Mouse (Mus musculus): ENCODE results near the gene Fgfbp3. TPM values are rescaled to one million over a fixed set of nuclear protein-coding genes. Genes with fewer than 3 reads are reported as not detected.

Fgfbp3 gene
- polyA plus RNA-seq, 1 experiment from 2014 or later, result 5.5 TPM

DNA sequence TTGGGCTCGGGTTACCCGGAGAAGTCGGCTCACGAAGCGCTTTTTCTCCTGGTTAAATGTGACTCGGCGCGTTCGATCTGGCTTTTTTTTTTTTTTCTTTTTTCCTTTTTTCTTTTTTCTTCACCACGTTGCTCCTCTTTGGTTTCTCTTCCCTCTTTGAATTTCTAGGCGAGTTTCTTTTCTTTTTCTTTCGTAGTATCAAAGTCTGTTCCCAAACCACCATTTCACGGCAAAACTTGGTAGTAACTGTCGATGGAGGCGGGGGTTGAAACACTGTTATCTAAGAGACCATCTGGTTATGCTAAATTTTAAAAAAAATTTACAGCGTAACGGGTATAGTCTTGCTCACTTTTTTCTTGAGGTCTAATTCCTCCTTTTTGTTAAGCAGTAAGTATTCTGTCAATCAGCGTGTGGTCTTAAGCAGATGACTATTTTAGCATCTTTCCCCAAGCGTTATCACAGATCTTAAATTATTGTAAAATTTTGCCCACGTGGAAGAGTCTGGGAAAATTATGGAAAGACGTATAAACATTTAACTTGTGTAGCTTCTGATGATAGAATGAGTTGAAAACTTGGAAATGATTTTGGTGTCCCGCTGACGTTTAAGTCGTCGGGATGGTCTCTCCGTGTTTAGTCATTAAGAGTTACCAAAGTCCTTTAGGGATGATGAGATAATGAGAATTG lies 7.3 kb upstream of the Fgfbp3 start:
- Histone ChIP-seq H3K36me3 (no peaks in the 10 kb centered on the region), H3K4me2 (replicated peaks) (peak overlapping the region; percentile 70), H3K4me1 (peaks cover 25% of the 10 kb centered on the region), H3K27me3 (no peaks in the 10 kb centered on the region), H3K9me3 (no peaks in the 10 kb centered on the region), H3K9ac (peak overlapping the region; percentile 91), H3K4me3 (peak overlapping the region; percentile 88), H3K27ac (peak overlapping the region; percentile 93)
- 1% methylated on average over 25 of the region's 26 CpGs for WGBS
- ATAC-seq (ENCODE audit: low FRiP score, low read depth), result no peak; the same call in 1 of the 2 replicates

DNA sequence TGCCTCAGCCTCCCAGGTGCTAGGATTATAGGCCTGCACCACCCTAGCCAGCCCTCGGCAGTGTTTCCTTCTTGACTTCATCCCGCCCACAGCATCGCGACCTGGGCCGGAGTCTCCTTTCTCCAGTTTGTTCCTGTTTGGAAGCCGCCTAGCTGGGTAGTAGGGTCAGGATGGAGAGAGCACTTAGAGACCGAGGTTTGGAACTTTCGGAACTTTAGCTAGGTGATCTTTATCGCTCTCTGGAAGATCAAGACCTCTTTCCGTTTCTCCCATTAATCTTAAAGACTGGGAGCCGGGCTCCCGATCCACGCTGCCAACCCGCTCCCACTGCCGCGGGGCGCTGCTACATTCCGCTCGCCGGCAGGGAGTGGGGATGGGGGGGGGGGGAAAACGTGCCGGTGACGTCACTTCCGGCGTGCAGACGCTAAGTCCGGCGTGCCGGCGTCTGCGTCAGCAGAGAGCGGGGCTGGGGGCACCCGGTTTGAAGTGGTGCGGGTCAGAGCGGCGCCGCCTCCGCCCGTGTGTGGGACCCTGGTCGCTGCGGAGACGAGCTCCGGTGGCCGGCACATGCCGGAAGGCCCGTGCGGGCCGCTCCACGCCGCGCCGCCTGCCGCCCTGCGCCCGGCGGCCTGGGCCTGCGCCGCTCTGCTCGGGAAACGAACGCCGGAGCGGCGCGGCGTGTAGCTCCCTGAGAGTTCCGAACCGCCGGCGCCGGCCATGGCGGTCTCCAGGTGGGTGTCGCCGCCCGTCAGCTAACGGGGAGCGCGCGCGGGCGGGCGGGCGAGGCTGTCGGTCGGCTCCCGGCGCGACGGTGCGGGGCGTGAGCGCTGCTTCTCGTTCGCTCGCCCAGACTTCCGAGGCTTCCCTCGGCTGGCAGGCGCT lies 6.5 kb upstream of the Fgfbp3 start, which contains the start of gene Btaf1:
Gene Btaf1, plus strand, starts transcription at position 409 of the 882 bp plus-strand sequence.
- Histone ChIP-seq H3K9ac (peak within 1 kb of the TSS; percentile 91), H3K4me3 (peak within 1 kb of the TSS; percentile 88), H3K4me2 (replicated peaks) (peak within 1 kb of the TSS; percentile 80), H3K36me3 (no peaks in the 10 kb centered on the region), H3K4me1 (peaks cover 25% of the 10 kb centered on the region), H3K27me3 (no peaks in the 10 kb centered on the region), H3K9me3 (no peaks in the 10 kb centered on the region), H3K27ac (peak within 1 kb of the TSS; percentile 93)
- ATAC-seq (ENCODE audit: low FRiP score, low read depth), result peak; percentile 96
- 0% methylated on average over 91 of the region's 98 CpGs for WGBS

GRCm38 (mm10) chr19:36922936-36923335 lies 3.5 kb upstream of the Fgfbp3 start:
- Histone ChIP-seq H3K9ac (no peak overlapping the region), H3K9me3 (no peaks in the 10 kb centered on the region), H3K36me3 (no peaks in the 10 kb centered on the region), H3K27me3 (no peaks in the 10 kb centered on the region), H3K4me1 (peaks cover 21% of the 10 kb centered on the region), H3K27ac (no peak overlapping the region), H3K4me2 (replicated peaks) (no peak overlapping the region), H3K4me3 (no peak overlapping the region)
- WGBS, result 54% methylated on average over 3 of the region's 3 CpGs
- ATAC-seq (ENCODE audit: low FRiP score, low read depth), result no peak

- no peak overlapping the region for H3K9ac ChIP-seq
- no peaks in the 10 kb centered on the region for H3K9me3 ChIP-seq
- 28% methylated on average over 2 of the region's 2 CpGs for WGBS
- H3K36me3 ChIP-seq, result no peaks in the 10 kb centered on the region
- peaks cover 13% of the 10 kb centered on the region for H3K4me1 ChIP-seq
- no peak overlapping the region for H3K27ac ChIP-seq
- no peak overlapping the region for H3K4me3 ChIP-seq
- no peak for ATAC-seq (ENCODE audit: low FRiP score, low read depth)
- H3K4me2 ChIP-seq (replicated peaks), result no peak overlapping the region
- no peaks in the 10 kb centered on the region for H3K27me3 ChIP-seq
These were observed 2.6 kb upstream of the Fgfbp3 start for GRCm38 (mm10) chr19:36922015-36922414.

DNA sequence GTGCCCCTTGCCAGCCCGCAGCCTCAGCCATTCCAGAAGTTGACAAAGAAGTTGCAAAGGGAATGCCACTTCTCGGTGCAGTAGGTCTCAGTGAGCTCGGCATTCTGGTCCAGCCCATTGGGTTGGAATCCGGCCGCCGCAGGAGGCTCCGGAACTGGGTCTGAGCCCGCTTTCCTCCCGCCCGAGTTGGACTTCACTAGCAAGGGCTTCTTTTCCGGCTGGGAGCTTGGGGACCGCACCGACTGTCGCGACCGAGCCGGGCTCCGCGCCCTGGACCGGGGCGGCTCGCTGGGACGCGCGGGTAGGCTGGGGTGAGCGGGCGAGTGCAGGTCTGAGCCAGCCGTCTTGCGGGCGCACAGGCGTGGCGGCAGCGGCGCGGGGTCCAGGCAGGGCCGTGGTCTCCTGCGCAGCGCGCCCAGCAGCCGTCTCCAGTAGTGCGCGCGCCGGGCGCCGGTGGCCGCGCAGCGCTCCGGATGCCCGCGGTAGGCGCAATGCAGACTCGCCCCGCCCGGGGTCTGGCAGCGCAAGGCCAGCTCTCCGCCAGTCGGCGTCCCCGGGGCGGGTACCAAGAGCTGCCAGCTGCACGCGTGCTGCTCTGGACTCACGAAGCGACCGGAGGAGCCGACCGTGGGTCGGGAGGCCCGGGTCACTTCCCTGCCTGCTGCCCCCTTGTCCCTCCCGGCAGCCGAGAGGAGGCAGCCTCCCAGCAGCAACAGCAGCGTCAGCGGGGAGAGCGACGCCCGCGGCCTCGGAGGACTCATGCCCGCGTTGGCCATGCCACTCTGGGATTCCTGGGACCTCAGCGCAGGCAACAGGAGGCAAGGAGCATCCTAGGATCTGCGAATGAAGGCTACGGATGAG lies 744 bp downstream of the Fgfbp3 start:
- Histone ChIP-seq H3K4me3 (peak overlapping the region; percentile 88), H3K27me3 (no peaks in the 10 kb centered on the region), H3K4me2 (replicated peaks) (peak overlapping the region; percentile 84), H3K9ac (peak overlapping the region; percentile 93), H3K9me3 (no peaks in the 10 kb centered on the region), H3K27ac (peak overlapping the region; percentile 90), H3K36me3 (no peaks in the 10 kb centered on the region), H3K4me1 (peaks cover 3% of the 10 kb centered on the region)
- under 1% methylated on average over 85 of the region's 85 CpGs for WGBS
- ATAC-seq (ENCODE audit: low FRiP score, low read depth), result peak; percentile 89

DNA sequence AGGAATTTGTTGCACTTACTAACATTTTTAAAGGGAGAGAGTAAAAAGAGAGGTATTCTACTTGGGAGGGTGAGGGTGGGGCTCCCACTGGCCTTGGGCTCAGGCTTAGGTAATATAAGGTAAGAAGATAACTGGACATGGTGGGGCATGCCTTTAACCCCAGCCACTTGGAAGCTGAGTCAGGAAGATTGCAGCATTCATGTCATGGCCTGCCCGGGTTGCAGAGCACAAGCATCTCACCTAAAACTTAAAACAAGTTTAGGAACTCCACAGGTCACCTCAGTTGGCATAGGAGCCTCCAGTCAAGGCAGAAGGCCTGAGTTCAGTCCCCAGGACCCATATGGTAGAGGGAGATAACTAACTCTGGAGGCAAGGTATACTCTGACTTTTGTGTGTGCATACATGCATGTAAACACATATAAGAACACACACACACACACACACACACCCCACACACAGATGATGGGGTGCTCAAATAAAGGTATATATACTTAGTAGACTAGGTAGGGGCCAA lies 2.5 kb downstream of the Fgfbp3 start:
- Histone ChIP-seq H3K27me3 (no peaks in the 10 kb centered on the region), H3K4me3 (no peak overlapping the region), H3K9me3 (no peaks in the 10 kb centered on the region), H3K27ac (no peak overlapping the region), H3K9ac (no peak overlapping the region), H3K4me2 (replicated peaks) (no peak overlapping the region), H3K4me1 (peaks cover 3% of the 10 kb centered on the region), H3K36me3 (no peaks in the 10 kb centered on the region)
- ATAC-seq (ENCODE audit: low FRiP score, low read depth), result no peak
- 95% methylated on average over 1 of the region's 1 CpGs for WGBS

- no peaks in the 10 kb centered on the region for H3K27me3 ChIP-seq
- no peak overlapping the region for H3K4me3 ChIP-seq
- no peaks in the 10 kb centered on the region for H3K9me3 ChIP-seq
- peaks cover 3% of the 10 kb centered on the region for H3K4me1 ChIP-seq
- no peak overlapping the region for H3K27ac ChIP-seq
- no peak overlapping the region for H3K4me2 ChIP-seq (replicated peaks)
- no peaks in the 10 kb centered on the region for H3K36me3 ChIP-seq
- 81% methylated on average over 4 of the region's 4 CpGs for WGBS
- no peak overlapping the region for H3K9ac ChIP-seq
- ATAC-seq (ENCODE audit: low FRiP score, low read depth), result no peak
These were observed 3.2 kb downstream of the Fgfbp3 start for GRCm38 (mm10) chr19:36916206-36916605.

DNA sequence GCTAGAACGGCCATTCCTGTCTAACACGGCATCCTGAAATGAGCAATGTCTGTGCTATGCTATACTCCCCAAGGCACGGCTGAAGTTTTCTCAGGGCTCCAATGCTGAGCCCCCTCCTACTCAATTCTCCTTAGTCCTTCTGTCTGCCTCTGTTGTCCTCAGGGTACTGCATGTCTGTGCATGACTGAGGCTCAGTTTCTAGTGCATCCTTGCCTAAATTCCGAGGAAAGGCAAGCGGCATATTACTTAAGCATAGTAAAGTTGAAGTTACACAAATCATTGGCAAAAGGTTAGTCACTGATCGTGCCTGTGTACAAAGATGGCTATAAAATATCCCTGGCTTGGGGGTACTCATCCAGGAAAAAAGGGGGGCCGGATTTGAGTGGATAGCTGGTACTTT lies 6.4 kb downstream of the Fgfbp3 start:
- Histone ChIP-seq H3K36me3 (no peaks in the 10 kb centered on the region), H3K4me1 (no peaks in the 10 kb centered on the region), H3K9me3 (no peaks in the 10 kb centered on the region), H3K4me3 (no peak overlapping the region), H3K4me2 (replicated peaks) (no peak overlapping the region), H3K27ac (no peak overlapping the region), H3K27me3 (no peaks in the 10 kb centered on the region), H3K9ac (0 out of 2 replicates have a peak overlapping the region, but pooled peaks have one; percentile 13)
- 0 out of 2 replicates have a peak, but pooled peaks have one; percentile 11 for ATAC-seq (ENCODE audit: low FRiP score, low read depth)
- WGBS, result 72% methylated on average over 7 of the region's 7 CpGs

GRCm38 (mm10) chr19:36910424-36911045 lies 8.9 kb downstream of the Fgfbp3 start:
- H3K9me3 ChIP-seq, result no peaks in the 10 kb centered on the region
- no peak overlapping the region for H3K4me2 ChIP-seq (replicated peaks)
- H3K9ac ChIP-seq, result no peak overlapping the region
- 57% methylated on average over 12 of the region's 12 CpGs for WGBS
- no peaks in the 10 kb centered on the region for H3K4me1 ChIP-seq
- no peak overlapping the region for H3K4me3 ChIP-seq
- H3K27me3 ChIP-seq, result no peaks in the 10 kb centered on the region
- H3K36me3 ChIP-seq, result no peaks in the 10 kb centered on the region
- no peak overlapping the region for H3K27ac ChIP-seq
- ATAC-seq (ENCODE audit: low FRiP score, low read depth), result no peak

DNA sequence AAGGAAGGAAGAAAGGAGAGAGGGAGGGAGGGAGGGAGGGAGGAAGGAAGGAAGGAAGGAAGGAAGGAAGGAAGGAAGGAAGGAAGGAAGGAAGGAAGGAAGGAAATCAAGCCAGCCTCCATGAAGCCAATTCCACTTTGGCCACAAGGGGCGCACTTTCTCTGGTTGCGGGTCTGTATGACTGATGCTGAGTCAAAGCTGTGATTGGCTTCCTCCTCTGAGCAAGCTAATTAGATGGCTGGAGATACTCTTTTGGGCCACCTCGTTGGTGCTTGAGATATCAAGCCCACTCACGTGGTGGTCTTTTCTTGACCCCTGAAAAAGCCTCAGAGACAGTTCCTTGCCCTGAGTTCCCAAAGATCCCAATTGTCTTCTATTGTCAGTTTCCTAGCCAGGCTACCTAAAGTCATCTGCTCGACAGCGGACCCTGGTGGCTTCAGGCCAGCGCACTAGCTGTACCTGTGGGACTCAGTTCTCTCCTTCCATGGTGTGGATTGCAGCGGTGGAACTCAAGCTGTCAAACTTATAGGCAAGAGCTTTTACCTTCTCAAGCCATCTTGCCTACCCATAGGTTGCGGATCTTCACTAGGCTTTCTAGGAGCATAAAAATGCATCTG lies 9.6 kb downstream of the Fgfbp3 start:
- H3K9ac ChIP-seq, result no peak overlapping the region
- H3K9me3 ChIP-seq, result no peaks in the 10 kb centered on the region
- no peaks in the 10 kb centered on the region for H3K4me1 ChIP-seq
- no peak overlapping the region for H3K4me3 ChIP-seq
- H3K4me2 ChIP-seq (replicated peaks), result no peak overlapping the region
- H3K27ac ChIP-seq, result no peak overlapping the region
- no peaks in the 10 kb centered on the region for H3K27me3 ChIP-seq
- 32% methylated on average over 9 of the region's 9 CpGs for WGBS
- no peaks in the 10 kb centered on the region for H3K36me3 ChIP-seq
- ATAC-seq (ENCODE audit: low FRiP score, low read depth), result no peak

- no peak overlapping the region for H3K4me3 ChIP-seq
- no peak overlapping the region for H3K4me2 ChIP-seq (replicated peaks)
- no peaks in the 10 kb centered on the region for H3K4me1 ChIP-seq
- H3K27me3 ChIP-seq, result no peaks in the 10 kb centered on the region
- H3K36me3 ChIP-seq, result no peaks in the 10 kb centered on the region
- H3K27ac ChIP-seq, result no peak overlapping the region
- 85% methylated on average over 3 of the region's 3 CpGs for WGBS
- no peak for ATAC-seq (ENCODE audit: low FRiP score, low read depth)
- no peak overlapping the region for H3K9ac ChIP-seq
- no peaks in the 10 kb centered on the region for H3K9me3 ChIP-seq
These were observed 10.3 kb downstream of the Fgfbp3 start for GRCm38 (mm10) chr19:36909150-36909549.
